Mouse (Mus musculus) bone marrow, adult 2 months (tissue): ENCODE results near the gene Rpl18. TPM values are rescaled to one million over a fixed set of nuclear protein-coding genes. Genes with fewer than 3 reads are reported as not detected.
A peak's percentile ranks its signal among the peaks of the same experiment; 100 is the strongest.

Source experiments
- H3K27ac ChIP-seq: fragments of 200-500 bp; 2 replicates; pipeline ENCODE4 v1.5.1; 2012; ENCODE audit warnings: low read depth, mild to moderate bottlenecking, control low read depth, inconsistent platforms, low read length; ENCODE audit not compliant: control insufficient read depth, poor library complexity, insufficient read depth
- H3K4me1 ChIP-seq: fragments of 200-500 bp; 2 replicates; pipeline ENCODE4 v1.6.1; 2011; ENCODE audit warnings: low read length; ENCODE audit not compliant: control insufficient read depth, insufficient read depth
- H3K4me3 ChIP-seq: fragments of 200-500 bp; replicated peaks from 2 replicates; pipeline ENCODE3; 2011; ENCODE audit warnings: mild to moderate bottlenecking, low read depth, low read length, control low read depth; ENCODE audit not compliant: control insufficient read depth
- CTCF ChIP-seq: fragments of 200-500 bp; IDR thresholded peaks from 2 replicates; pipeline ENCODE4 v1.5.1; 2011; ENCODE audit warnings: low read length, control low read depth; ENCODE audit not compliant: control insufficient read depth, insufficient read depth
- POLR2A ChIP-seq: fragments of 200-500 bp; IDR thresholded peaks from 2 replicates; pipeline ENCODE4 v1.6.1; 2011; ENCODE audit warnings: low read depth, mild to moderate bottlenecking, control low read depth, low read length, borderline replicate concordance; ENCODE audit not compliant: control insufficient read depth
- WGBS: fragments of 180-500 bp; shearing (Covaris S2); methylation state at CpG from one replicate; pipeline ENCODE4 v1.1.7; 2018; 5-methylcytosine and 5-hydroxymethylcytosine counted together
- polyA plus RNA-seq: library from polyadenylated mRNA; stranded (reverse); fragments of >200 nt; gene quantifications from 2 replicates; pipeline ENCODE4 v1.2.4, GENCODE M21; 2011; ENCODE audit warnings: low replicate concordance; ENCODE audit not compliant: missing spikeins, insufficient read depth, insufficient read length

Gene Rpl18
- polyA plus RNA-seq, 1 experiment, result 916 TPM

DNA sequence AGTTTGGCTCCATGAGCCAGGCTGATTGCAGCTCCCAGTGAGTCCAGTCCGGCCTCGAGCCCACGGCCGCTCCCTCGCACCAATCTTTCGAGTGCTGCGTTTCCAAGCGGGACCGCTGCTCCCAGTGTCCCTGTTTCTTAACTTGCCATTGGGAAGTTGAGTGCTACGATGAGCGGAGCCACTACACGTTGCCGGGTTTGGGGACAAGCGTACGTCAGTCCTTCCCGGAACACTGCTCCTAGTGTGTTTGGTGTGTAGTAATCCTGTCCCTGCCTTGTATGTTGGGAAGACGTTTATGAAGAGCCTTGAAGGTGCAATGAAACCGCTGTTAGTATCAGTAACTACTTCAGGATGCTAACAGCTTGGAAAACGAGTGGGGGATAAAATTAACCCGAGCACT, 3.1 kb downstream of the Rpl18 start:
- peaks cover 4% of the 10 kb centered on the region; the same call in 1 of the 2 replicates for H3K4me1 ChIP-seq
- H3K4me3 ChIP-seq, result peak overlapping the region; percentile 84
- under 1% methylated on average over 20 of the region's 20 CpGs for WGBS
- TF ChIP-seq CTCF (no peak), POLR2A (no peak)
- peak overlapping the region; percentile 62 for H3K27ac ChIP-seq

DNA sequence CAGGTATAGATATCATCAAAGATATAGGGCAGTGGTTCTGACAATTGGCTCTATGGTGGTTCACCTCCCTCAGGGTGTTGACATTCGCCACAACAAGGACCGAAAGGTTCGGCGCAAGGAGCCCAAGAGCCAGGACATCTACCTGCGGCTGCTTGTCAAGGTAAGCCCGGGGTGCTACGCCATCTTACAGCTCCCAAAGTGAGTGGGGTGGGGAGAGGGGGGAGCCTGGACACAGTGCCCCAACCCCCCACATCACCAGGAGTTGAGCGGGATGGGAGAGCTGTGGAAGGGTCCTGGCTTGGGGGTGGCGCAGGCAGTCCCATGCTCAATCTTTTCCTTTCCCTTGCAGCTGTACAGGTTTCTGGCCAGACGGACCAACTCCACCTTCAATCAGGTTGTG, 3.9 kb downstream of the Rpl18 start:
- TF ChIP-seq POLR2A, result no peak
- peaks cover 4% of the 10 kb centered on the region; the same call in 1 of the 2 replicates for H3K4me1 ChIP-seq
- H3K4me3 ChIP-seq, result peak overlapping the region; percentile 84
- H3K27ac ChIP-seq, result no peak overlapping the region; the same call in 1 of the 2 replicates
- WGBS, result 74% methylated on average over 10 of the region's 10 CpGs

DNA sequence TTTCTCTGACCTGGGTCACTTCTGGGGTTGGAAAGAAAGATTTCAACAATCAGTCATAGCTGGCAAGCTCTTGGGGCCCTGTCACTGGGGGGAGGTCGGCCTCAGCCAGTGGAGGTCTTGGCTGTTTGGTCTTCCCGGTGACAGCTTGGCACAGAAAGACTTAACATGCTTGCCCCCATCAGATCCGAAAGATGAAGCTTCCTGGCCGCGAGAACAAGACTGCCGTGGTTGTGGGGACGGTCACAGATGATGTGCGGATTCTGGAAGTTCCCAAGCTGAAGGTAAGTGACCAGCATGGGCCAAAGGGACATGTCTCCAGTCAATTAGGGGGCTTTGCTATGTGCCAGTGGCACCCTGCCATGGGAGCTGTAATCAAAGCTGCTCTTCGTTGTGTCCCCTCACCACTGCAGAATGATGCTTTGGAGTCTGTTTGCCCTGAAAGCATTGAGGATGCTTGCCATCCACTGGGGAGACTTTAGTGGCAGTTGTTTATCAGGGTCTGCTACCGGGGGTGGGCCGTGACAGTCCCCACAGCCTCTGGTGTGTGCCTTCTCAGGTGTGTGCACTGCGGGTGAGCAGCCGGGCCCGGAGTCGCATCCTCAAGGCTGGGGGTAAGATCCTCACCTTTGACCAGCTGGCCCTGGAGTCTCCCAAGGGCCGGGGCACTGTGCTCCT, 4.6 kb downstream of the Rpl18 start:
- TF ChIP-seq CTCF, result no peak
- no peak for TF ChIP-seq POLR2A
- H3K4me3 ChIP-seq, result no peak overlapping the region
- H3K27ac ChIP-seq, result no peak overlapping the region
- 88% methylated on average over 16 of the region's 16 CpGs for WGBS
- peaks cover 4% of the 10 kb centered on the region; the same call in 1 of the 2 replicates for H3K4me1 ChIP-seq

DNA sequence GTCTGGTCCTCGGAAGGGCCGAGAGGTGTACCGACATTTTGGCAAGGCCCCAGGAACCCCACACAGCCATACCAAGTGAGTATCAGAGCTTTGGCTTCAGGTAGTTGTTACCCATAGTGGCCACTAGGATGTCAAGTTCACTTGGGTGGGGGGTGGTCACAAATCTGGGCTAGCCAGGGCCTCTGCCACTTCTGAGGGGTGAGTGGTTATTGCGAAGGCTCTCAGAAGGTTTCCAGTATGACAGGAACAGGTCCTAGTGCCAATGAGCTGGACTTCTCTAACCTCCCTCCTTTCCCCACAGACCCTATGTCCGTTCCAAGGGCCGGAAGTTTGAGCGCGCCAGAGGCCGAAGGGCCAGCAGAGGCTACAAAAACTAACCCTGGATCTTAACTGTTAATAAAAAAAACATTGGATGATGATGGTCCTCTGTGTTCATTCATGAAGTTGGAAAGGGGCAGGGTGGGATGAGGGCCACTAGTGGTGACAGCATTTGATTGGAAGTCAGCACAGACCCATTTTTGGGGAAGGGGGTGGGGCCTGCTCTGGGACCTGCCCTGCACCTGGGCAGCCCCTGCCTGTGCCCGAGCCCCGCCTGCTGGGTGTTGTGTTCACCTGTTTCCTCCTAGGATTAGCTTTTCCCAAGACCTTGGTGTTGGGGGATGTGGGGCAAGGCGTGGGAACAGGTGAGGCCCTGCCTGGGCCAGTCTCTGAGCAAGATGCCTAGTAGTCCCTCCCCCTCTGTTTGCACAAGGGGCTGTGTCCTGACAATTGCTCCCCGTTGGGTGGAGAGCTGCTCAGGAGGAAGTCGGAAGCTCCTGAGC, 5.4 kb downstream of the Rpl18 start, which contains the start of gene Fam83e:
Fam83e (plus strand) TSS at position 800 of the 821 bp plus-strand sequence.
- Histone ChIP-seq H3K4me3 (no peak within 1 kb of the TSS), H3K4me1 (peaks cover 2% of the 10 kb centered on the region; the same call in 1 of the 2 replicates), H3K27ac (no peak within 1 kb of the TSS)
- TF ChIP-seq POLR2A (no peak), CTCF (no peak)
- WGBS, result 82% methylated on average over 14 of the region's 14 CpGs

DNA sequence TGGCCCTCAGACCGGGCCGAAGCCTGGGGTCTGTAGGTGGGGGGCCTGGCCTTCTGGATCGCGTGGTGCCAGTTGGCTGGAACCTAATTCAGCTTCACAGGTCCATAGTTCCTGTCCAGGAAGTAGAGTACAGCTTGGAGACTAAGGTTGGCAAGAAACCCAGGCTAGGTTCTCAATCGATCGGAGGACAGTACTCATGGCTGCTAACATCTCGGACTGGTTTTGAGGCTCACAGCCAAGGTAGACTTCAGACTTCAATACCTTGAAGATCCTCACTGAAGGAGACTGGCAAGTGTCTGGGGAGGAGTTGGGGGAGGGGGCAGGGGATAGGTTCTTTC, 5.9 kb downstream of the Rpl18 start:
- Histone ChIP-seq H3K4me3 (no peak overlapping the region), H3K27ac (no peak overlapping the region), H3K4me1 (no peaks in the 10 kb centered on the region; the same call in 1 of the 2 replicates)
- TF ChIP-seq CTCF, result no peak
- no peak for TF ChIP-seq POLR2A
- 89% methylated on average over 7 of the region's 7 CpGs for WGBS

DNA sequence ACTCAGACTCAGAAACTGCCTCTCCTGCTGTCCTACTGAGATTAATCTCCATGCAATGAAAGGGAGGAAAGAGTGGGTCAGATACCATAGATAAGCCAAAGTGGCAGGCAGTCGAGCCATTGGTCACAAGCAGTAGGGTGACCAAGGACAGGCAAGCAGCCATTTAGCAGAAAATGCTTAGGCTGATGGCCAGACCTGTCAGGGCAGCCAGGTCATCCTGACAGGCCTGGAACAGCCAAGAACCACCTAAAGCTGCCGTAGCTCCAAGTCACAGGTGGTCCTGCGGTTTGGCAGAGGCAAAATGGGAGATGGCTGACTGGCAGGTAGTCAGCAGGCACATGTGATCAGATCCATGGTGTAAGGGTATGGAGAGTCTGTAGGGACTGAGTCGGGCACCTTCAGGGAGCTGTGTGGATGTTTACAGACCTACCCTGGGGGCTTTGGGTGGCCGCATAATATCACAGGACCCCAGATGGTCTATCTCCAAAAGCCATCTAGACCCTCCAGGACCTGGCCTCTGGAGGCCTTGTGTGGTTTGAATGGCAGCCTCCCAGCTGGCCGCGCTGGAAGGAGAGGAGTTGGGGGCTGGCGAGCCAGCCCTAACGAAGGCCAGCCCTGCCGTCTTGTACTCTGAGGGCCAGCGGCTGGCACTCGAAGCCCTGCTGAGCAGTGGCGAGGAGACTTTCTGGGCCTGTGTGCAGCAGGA, 6.5 kb downstream of the Rpl18 start:
- WGBS, result 83% methylated on average over 13 of the region's 13 CpGs
- no peak for TF ChIP-seq CTCF
- no peak for TF ChIP-seq POLR2A
- H3K4me3 ChIP-seq, result no peak overlapping the region
- no peak overlapping the region for H3K27ac ChIP-seq
- no peaks in the 10 kb centered on the region; the same call in 1 of the 2 replicates for H3K4me1 ChIP-seq

DNA sequence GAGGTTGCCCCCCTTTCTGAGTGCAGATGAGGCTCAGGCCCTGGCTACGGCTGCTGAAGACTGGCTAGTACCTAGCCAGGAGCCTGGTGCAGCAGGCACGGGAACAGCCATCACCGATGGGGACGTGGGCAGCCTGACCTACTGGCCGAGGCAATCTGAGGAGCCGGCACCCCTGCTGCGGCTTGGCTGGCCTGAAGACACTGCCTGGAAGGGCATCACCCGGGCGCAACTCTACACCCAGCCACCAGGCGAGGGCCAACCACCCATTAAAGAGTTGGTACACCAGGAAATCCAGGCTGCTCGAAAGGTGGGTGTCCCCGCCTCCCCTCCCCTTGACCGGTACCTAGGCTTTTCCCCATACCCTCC, 7.1 kb downstream of the Rpl18 start:
- WGBS, result 77% methylated on average over 13 of the region's 13 CpGs
- H3K4me3 ChIP-seq, result no peak overlapping the region
- no peaks in the 10 kb centered on the region; the same call in 1 of the 2 replicates for H3K4me1 ChIP-seq
- H3K27ac ChIP-seq, result no peak overlapping the region
- no peak for TF ChIP-seq POLR2A
- TF ChIP-seq CTCF, result no peak

DNA sequence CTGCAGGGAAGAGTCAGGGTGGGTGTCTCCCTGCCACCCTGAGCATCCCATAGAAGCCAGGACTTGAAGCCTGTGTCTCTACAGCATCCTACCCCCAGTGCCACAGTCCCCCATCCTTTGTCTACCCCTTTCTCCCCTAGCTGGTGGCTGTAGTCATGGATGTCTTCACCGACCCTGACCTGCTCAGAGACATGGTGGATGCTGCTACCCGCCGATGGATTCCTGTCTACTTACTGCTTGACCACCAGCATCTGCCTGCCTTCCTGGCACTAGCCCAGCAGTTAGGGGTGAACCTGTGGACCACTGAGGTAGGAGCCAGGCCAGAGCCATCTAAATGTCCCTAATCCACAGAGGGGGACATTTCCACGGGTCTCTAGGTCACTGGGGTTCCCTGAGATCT, 8.0 kb downstream of the Rpl18 start:
- Histone ChIP-seq H3K4me1 (no peaks in the 10 kb centered on the region; the same call in 1 of the 2 replicates), H3K27ac (no peak overlapping the region), H3K4me3 (no peak overlapping the region)
- TF ChIP-seq POLR2A, result no peak
- TF ChIP-seq CTCF, result no peak
- 86% methylated on average over 4 of the region's 4 CpGs for WGBS
